Mouse (Mus musculus) liver, postnatal 0 days (tissue): Measurements from ENCODE around the gene 4930432K21Rik. TPM values are rescaled to one million over a fixed set of nuclear protein-coding genes. Genes with fewer than 3 reads are reported as not detected.

Experiments used
- ATAC-seq: fragments of 200-750 bp; cut with Nextera tagmentation; 2 replicates; pipeline ENCODE4 v1.8.0; 2017; ENCODE audit warnings: mild to moderate bottlenecking, moderate library complexity
- DNase-seq: peaks from one replicate; pipeline ENCODE4 v3.0.0-alpha.2; 2016
- H3K27ac ChIP-seq: fragments of 300-500 bp; sonication (generic); 2 replicates; pipeline ENCODE4 v1.5.1; 2014; ENCODE audit warnings: antibody characterized with exemption, moderate library complexity, mild to moderate bottlenecking, low read depth
- H3K27me3 ChIP-seq: fragments of 300-500 bp; sonication (generic); 2 replicates; pipeline ENCODE4 v1.6.1; 2014; ENCODE audit warnings: low read length, control low read depth, mixed read lengths; ENCODE audit not compliant: insufficient read depth
- H3K36me3 ChIP-seq: fragments of 300-500 bp; sonication (generic); replicated peaks from 2 replicates; pipeline ENCODE4 v1.6.1; 2014; ENCODE audit warnings: mild to moderate bottlenecking, control low read depth, low read length, moderate library complexity, mixed read lengths; ENCODE audit not compliant: insufficient read depth
- H3K4me1 ChIP-seq: fragments of 300-500 bp; sonication (generic); 2 replicates; pipeline ENCODE4 v1.6.1; 2014; ENCODE audit warnings: antibody characterized with exemption, mild to moderate bottlenecking, control low read depth; ENCODE audit not compliant: insufficient read depth
- H3K4me2 ChIP-seq: fragments of 300-500 bp; sonication (generic); 2 replicates; pipeline ENCODE4 v1.6.1; 2014; ENCODE audit warnings: low read depth, mild to moderate bottlenecking, low read length, moderate library complexity, mixed read lengths
- H3K4me3 ChIP-seq: fragments of 300-500 bp; sonication (generic); 2 replicates; pipeline ENCODE4 v1.5.1; 2014; ENCODE audit warnings: low read depth, low read length
- H3K9ac ChIP-seq: fragments of 300-500 bp; sonication (generic); replicated peaks from 2 replicates; pipeline ENCODE4 v1.6.1; 2014; ENCODE audit warnings: mild to moderate bottlenecking, moderate library complexity
- H3K9me3 ChIP-seq: fragments of 300-500 bp; sonication (generic); 2 replicates; pipeline ENCODE4 v1.6.1; 2016; ENCODE audit warnings: mild to moderate bottlenecking, control low read depth, low read length, mixed read lengths
- CTCF ChIP-seq: sonication (generic); IDR thresholded peaks from 2 replicates; pipeline ENCODE4 v1.5.1; 2016; ENCODE audit warnings: antibody characterized with exemption, low read depth
- EP300 ChIP-seq: IDR thresholded peaks from 2 replicates; pipeline ENCODE4 v1.6.1; 2016; ENCODE audit warnings: antibody characterized with exemption, low read depth, mild to moderate bottlenecking
- WGBS: fragments of 180-500 bp; shearing (Covaris S2); extraction: QIAGEN DNeasy Blood & Tissue Kit; methylation state at CpG from one replicate; pipeline ENCODE4 v1.1.7; 2014; ENCODE audit not compliant: insufficient replicate concordance; 5-methylcytosine and 5-hydroxymethylcytosine counted together
- polyA plus RNA-seq: library from polyadenylated mRNA; unstranded; fragments of >200 nt; fragmentation: Nextera tagmentation; extraction: Ambion mirVana; gene quantifications from 2 replicates; pipeline ENCODE4 v1.2.1, GENCODE M21; 2015

4930432K21Rik gene
- polyA plus RNA-seq, 1 experiment from 2014 or later, result 0.29 TPM

DNA sequence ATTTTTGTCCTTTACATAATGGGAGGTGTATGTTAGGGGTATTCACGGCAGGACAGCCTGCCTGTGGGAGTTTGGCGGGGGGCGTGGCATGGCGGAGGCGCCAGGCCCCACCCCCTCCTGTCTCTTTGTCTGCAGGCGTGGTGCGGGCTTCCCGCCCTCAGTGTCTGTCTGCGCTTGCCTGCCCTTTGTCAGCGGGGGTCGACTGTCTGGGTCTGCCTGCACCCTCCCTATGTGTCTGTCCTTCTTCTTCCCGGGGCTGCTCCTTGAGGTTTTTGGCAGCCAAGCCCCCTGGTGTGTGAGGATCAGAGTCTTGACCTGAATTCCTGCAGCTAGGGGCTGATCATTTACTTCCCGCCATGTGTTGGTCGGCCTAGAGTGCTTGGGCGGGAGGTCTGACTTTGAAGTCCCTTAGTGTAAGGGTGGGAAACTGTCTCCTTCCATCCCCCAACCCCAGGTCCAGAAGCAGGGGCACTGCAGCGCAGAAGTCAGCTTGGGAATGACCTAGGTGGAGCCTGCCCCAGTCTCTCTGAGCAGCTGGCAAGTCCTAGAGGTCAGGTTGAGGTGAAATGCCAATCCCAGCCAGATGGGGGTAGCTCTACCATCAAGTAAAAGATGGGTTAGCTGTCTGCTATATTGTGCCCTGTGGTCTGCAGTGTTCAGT, 32.8 kb downstream of the 4930432K21Rik start:
- H3K9me3 ChIP-seq, result no peaks in the 10 kb centered on the region
- H3K27me3 ChIP-seq, result peaks cover 9% of the 10 kb centered on the region; the same call in 1 of the 2 replicates
- peak overlapping the region; percentile 61 for H3K4me2 ChIP-seq
- H3K9ac ChIP-seq, result 0 out of 2 replicates have a peak overlapping the region, but pooled peaks have one; percentile 3
- TF ChIP-seq EP300 (no peak), CTCF (no peak)
- DNase-seq (peak; percentile 50), ATAC-seq (no peak; the same call in 1 of the 2 replicates)
- no peak overlapping the region for H3K4me3 ChIP-seq
- peaks cover 16% of the 10 kb centered on the region for H3K4me1 ChIP-seq
- no peak overlapping the region for H3K27ac ChIP-seq
- WGBS, result 13% methylated on average over 16 of the region's 16 CpGs
- no peaks in the 10 kb centered on the region for H3K36me3 ChIP-seq

DNA sequence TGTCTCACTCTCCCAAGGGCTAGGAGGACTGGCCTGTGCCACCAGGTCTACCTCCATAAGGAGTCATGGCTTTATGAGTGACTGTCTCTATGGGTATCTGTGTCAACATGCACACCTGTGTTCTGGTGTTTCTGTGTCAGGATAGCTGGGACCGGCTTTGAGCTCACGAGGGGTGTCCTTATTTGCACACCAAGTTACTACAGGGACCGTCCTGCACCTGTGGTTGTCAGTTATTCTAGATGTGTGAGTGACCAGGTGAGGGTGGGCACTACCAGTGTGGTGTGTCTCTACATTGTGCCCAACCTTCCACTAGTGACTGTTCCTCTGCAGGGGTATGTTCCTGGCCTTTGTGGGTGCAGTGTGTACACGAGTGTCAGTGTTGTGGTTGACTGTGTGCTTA, 35.0 kb downstream of the 4930432K21Rik start:
- peaks cover 9% of the 10 kb centered on the region; the same call in 1 of the 2 replicates for H3K27me3 ChIP-seq
- ATAC-seq (no peak), DNase-seq (no peak)
- TF ChIP-seq CTCF (no peak), EP300 (no peak)
- H3K9me3 ChIP-seq, result no peaks in the 10 kb centered on the region
- H3K9ac ChIP-seq, result no peak overlapping the region; the same call in 1 of the 2 replicates
- peaks cover 19% of the 10 kb centered on the region for H3K4me1 ChIP-seq
- no peaks in the 10 kb centered on the region for H3K36me3 ChIP-seq
- no peak overlapping the region for H3K27ac ChIP-seq
- WGBS, result 42% methylated on average over 4 of the region's 4 CpGs
- H3K4me2 ChIP-seq, result peak overlapping the region; percentile 93; the same call in 1 of the 2 replicates
- peak overlapping the region; percentile 61; the same call in 1 of the 2 replicates for H3K4me3 ChIP-seq

- H3K4me2 ChIP-seq, result peak overlapping the region; percentile 93
- TF ChIP-seq CTCF (no peak), EP300 (no peak)
- DNase-seq (no peak), ATAC-seq (no peak)
- WGBS, result 3% methylated on average over 46 of the region's 87 CpGs
- peak overlapping the region; percentile 70 for H3K9ac ChIP-seq
- peak overlapping the region; percentile 61 for H3K4me3 ChIP-seq
- no peaks in the 10 kb centered on the region for H3K9me3 ChIP-seq
- H3K4me1 ChIP-seq, result peaks cover 19% of the 10 kb centered on the region
- no peak overlapping the region for H3K27ac ChIP-seq
- no peaks in the 10 kb centered on the region for H3K36me3 ChIP-seq
- H3K27me3 ChIP-seq, result peaks cover 9% of the 10 kb centered on the region; the same call in 1 of the 2 replicates
Observed at GRCm38 (mm10) chr8:84183261-84184084, 35.6 kb downstream of the 4930432K21Rik start.

DNA sequence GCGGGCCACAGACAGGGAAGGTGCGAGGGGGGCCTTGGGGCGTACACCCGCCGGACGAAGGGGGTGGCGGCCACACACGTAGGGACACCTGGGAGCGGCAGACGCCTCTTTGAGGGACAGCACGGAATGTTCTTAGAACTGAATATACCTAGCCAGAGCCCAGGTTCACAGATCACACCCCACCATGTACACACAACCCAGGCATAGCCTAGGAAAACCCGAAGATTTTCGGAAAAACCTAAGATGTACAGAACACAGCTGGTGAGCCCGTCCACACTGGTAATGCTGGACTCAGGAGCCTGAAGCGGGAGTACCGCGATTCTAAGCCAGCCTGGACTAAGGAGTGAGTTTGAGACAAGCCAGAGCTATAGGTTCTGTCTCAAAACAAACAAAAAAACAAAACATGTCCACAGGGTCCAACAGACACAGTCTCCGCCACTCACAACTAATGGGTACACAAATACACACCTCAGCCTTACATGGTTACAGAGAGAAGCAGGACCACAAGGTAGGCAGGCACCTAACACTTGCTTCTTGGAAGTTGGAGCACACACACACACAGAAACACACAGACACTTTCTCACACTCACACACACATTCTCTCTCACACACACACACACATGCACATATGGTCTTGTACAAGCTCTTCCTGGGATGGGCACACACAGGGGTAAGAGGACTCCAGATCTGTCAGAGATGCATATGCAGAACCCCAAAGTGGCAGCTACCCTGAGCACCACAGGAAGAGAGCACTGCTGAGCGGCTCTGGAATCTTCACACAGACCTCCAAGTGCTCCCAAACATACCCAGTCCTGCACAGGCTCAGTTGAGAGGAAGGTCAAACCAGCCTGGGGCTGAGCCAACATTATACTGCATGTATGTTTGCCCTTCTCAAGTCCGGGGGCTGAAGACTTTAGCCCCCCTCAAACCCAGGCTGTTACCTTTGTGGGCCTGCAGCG, 36.5 kb downstream of the 4930432K21Rik start:
- peak overlapping the region; percentile 93 for H3K4me2 ChIP-seq
- no peak for TF ChIP-seq EP300
- no peak for TF ChIP-seq CTCF
- DNase-seq, result no peak
- peak overlapping the region; percentile 70 for H3K9ac ChIP-seq
- H3K36me3 ChIP-seq, result no peaks in the 10 kb centered on the region
- H3K27ac ChIP-seq, result no peak overlapping the region
- H3K9me3 ChIP-seq, result no peaks in the 10 kb centered on the region
- WGBS, result 23% methylated on average over 21 of the region's 21 CpGs
- H3K4me3 ChIP-seq, result peak overlapping the region; percentile 61
- H3K4me1 ChIP-seq, result peaks cover 19% of the 10 kb centered on the region
- peaks cover 9% of the 10 kb centered on the region; the same call in 1 of the 2 replicates for H3K27me3 ChIP-seq
- ATAC-seq, result no peak

DNA sequence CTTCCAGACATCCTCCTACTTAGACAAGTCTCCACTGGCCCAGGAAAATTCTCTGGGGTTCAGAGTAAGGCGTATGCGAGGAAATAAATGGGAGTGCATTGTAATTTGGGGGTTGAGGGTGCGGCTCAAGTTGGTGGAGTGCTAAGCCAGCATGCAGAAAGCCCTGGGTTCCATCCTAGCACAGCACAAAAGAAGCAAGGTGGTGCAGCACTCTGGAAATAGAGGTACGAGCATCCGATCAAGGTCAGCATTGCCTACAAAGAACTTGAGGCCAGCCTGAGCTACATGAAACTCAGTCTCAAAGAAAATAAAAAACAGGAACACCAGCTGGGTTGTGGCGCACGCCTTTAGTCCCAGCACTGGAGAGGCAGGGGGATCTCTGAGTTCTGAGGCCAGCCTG, 37.3 kb downstream of the 4930432K21Rik start, which contains the start of gene Nanos3:
TSS of gene Nanos3 (minus strand) at position 101 of the 400 bp plus-strand sequence.
- no peak for DNase-seq
- Histone ChIP-seq H3K9ac (peak within 1 kb of the TSS; percentile 70), H3K27me3 (peaks cover 9% of the 10 kb centered on the region; the same call in 1 of the 2 replicates), H3K9me3 (no peaks in the 10 kb centered on the region), H3K4me1 (peaks cover 19% of the 10 kb centered on the region), H3K4me2 (peak within 1 kb of the TSS; percentile 93), H3K27ac (no peak within 1 kb of the TSS), H3K4me3 (peak within 1 kb of the TSS; percentile 61), H3K36me3 (no peaks in the 10 kb centered on the region)
- 92% methylated on average over 7 of the region's 7 CpGs for WGBS
- TF ChIP-seq CTCF (no peak), EP300 (no peak)
- no peak for ATAC-seq
